Comparison of ENCODE assay signal across 15 mouse cellular contexts in the genomic region with DNA sequence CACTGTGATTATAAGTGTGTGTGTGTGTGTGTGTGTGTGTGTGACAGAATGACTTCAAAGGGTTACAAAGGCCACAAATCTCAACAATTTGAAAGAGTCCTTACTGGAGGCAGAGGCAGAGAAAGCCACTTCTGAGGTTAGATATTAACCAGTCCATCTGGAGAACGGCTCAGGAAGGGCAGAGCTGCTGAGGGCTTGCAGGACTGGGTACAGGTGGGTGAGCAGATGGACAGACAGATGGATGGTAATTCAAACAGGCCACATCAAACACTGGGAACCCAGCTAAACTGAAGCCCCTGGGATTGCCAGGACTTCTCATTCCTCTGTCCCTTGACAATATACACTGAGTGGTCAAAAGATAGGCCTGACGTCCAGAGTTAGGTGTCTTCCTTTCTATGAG. TPM values are rescaled to one million over a fixed set of nuclear protein-coding genes. Genes with fewer than 3 reads are reported as not detected.
DNase-seq lines count a peak whose midpoint lies in the region; ATAC-seq and TF ChIP-seq lines count a peak whose summit lies in the region.
"Had no signal": no experiment of that assay in that cellular context is flagged by ENCODE, and none has a peak within 500 bp of the region (broad histone marks: within the 10 kb centered on the region; RNA-seq: fewer than 3 reads in every experiment).

No protein-coding gene starts in this region.

- H3K27me3 ChIP-seq in kidney, adult 2 months (replicated peaks; ENCODE audit: control insufficient read depth, insufficient read depth, low read length) = no peaks in the 10 kb centered on the region
- no peaks in the 10 kb centered on the region for H3K27me3 ChIP-seq in midbrain, embryonic 10.5 days (ENCODE audit: low read depth, poor library complexity, severe bottlenecking)
- no peaks in the 10 kb centered on the region for H3K27me3 ChIP-seq in midbrain, embryonic 14.5 days (ENCODE audit: control insufficient read depth, insufficient read depth, low read length)
- H3K27me3 ChIP-seq: heart, embryonic 15.5 days; neural tube, embryonic 15.5 days had no signal

- peak overlapping the region; percentile 50 for H3K27ac ChIP-seq in kidney, adult 2 months (ENCODE audit: insufficient read depth, low read depth, low read length)
- 0 out of 2 replicates have a peak overlapping the region, but pooled peaks have one; percentile 94 for H3K27ac ChIP-seq in midbrain, embryonic 10.5 days (replicated peaks)
- H3K27ac ChIP-seq in midbrain, embryonic 14.5 days (replicated peaks; ENCODE audit: low read depth, low read length) = no peak overlapping the region

- H3K36me3 ChIP-seq in kidney, adult 2 months (ENCODE audit: control insufficient read depth, insufficient read depth, low read length) = no peaks in the 10 kb centered on the region
- H3K36me3 ChIP-seq in midbrain, embryonic 10.5 days = peaks cover 15% of the 10 kb centered on the region
- peaks cover 8% of the 10 kb centered on the region for H3K36me3 ChIP-seq in midbrain, embryonic 14.5 days (ENCODE audit: control insufficient read depth, insufficient read depth, low read length)
- H3K36me3 ChIP-seq: heart, embryonic 15.5 days had no signal

- TF ChIP-seq POLR2A in kidney, adult 2 months (IDR thresholded peaks at IDR 0.05; ENCODE audit: low read depth, low read length) = no peak

- no peak for ATAC-seq in midbrain, embryonic 14.5 days (ENCODE audit: low FRiP score, low TSS enrichment)

- H3K4me1 ChIP-seq in kidney, adult 2 months (ENCODE audit: control insufficient read depth, insufficient read depth, low read length) = peaks cover 11% of the 10 kb centered on the region; the same call in 1 of the 2 replicates
- H3K4me1 ChIP-seq in midbrain, embryonic 10.5 days = peaks cover 38% of the 10 kb centered on the region
- peaks cover 18% of the 10 kb centered on the region for H3K4me1 ChIP-seq in midbrain, embryonic 14.5 days (ENCODE audit: control insufficient read depth, insufficient read depth, low read length)

- no peak overlapping the region for H3K4me3 ChIP-seq in kidney, adult 2 months (ENCODE audit: insufficient read depth, low read depth, low read length)
- H3K4me3 ChIP-seq in midbrain, embryonic 10.5 days = no peak overlapping the region
- H3K4me3 ChIP-seq in midbrain, embryonic 14.5 days (replicated peaks; ENCODE audit: low read depth, low read length) = no peak overlapping the region
- H3K4me3 ChIP-seq: heart, embryonic 15.5 days; layer of hippocampus, adult 2 months had no signal

- no peak overlapping the region for H3K4me2 ChIP-seq in midbrain, embryonic 14.5 days (ENCODE audit: low read length)

- H3K9me3 ChIP-seq in midbrain, embryonic 10.5 days (replicated peaks) = no peaks in the 10 kb centered on the region
- H3K9me3 ChIP-seq in midbrain, embryonic 14.5 days (ENCODE audit: control insufficient read depth, low read length) = no peaks in the 10 kb centered on the region
- H3K9me3 ChIP-seq: heart, embryonic 15.5 days; neural tube, embryonic 15.5 days had no signal

- TF ChIP-seq CTCF in kidney, adult 2 months (conservative IDR thresholded peaks at IDR 0.05; ENCODE audit: insufficient read depth, insufficient read length, low read depth, low read length) = no peak

- DNase-seq in cerebellum, postnatal 10 days = peak; percentile 59 to 60
- no peak for DNase-seq in cerebellum, adult 11-12 months
- DNase-seq in kidney, adult 2 months = peak; percentile 64
- no peak for DNase-seq in kidney, postnatal 14 days
- DNase-seq in midbrain, embryonic 10.5 days (ENCODE audit: low spot score) = no peak
- no peak for DNase-seq in midbrain, embryonic 14.5 days
- DNase-seq in lung, postnatal 36 days = peak; percentile 47
- no peak for DNase-seq in heart, adult 11 months
- DNase-seq: adrenal gland, adult 8-10 months; gastrocnemius, adult 2 months; left cerebral cortex, postnatal 4 days had no signal

- 56% methylated on average over 2 of the region's 2 CpGs for WGBS in kidney, adult 2 months
- 81% methylated on average over 2 of the region's 2 CpGs for WGBS in midbrain, embryonic 10.5 days
- 77% methylated on average over 2 of the region's 2 CpGs for WGBS in midbrain, embryonic 14.5 days

- no peak overlapping the region for H3K9ac ChIP-seq in midbrain, embryonic 14.5 days (replicated peaks; ENCODE audit: low read length)
- H3K9ac ChIP-seq: liver, embryonic 14.5 days had no signal

RNA-seq across cellular contexts. Expression of a gene that starts 1.3 kb away (rescaled TPM):
- 375 and 393 TPM in 2 replicates for polyA plus RNA-seq in kidney, adult 2 months (2012; rRNA removed)
- polyA plus RNA-seq in midbrain, embryonic 10.5 days (2016; fragmentation: Nextera tagmentation; extraction: Ambion mirVana) = 277 and 318 TPM in 2 replicates
- 533 and 550 TPM in 2 replicates for polyA plus RNA-seq in midbrain, embryonic 14.5 days (2014; fragmentation: Nextera tagmentation; extraction: Ambion mirVana)

RNA-seq across cellular contexts. Expression of a gene that starts 11.7 kb away (rescaled TPM):
- 10.1 and 11.4 TPM in 2 replicates for polyA plus RNA-seq in kidney, adult 2 months (2012; rRNA removed)
- polyA plus RNA-seq in midbrain, embryonic 10.5 days (2016; fragmentation: Nextera tagmentation; extraction: Ambion mirVana) = 3.8 and 4.1 TPM in 2 replicates
- 4.4 and 4.9 TPM in 2 replicates for polyA plus RNA-seq in midbrain, embryonic 14.5 days (2014; fragmentation: Nextera tagmentation; extraction: Ambion mirVana)

RNA-seq across cellular contexts. Expression of a gene that starts 31.5 kb away (rescaled TPM):
- 18.4 and 22.2 TPM in 2 replicates for polyA plus RNA-seq in kidney, adult 2 months (2012; rRNA removed)
- polyA plus RNA-seq in midbrain, embryonic 10.5 days (2016; fragmentation: Nextera tagmentation; extraction: Ambion mirVana) = 0.75 and 0.82 TPM in 2 replicates
- polyA plus RNA-seq in midbrain, embryonic 14.5 days (2014; fragmentation: Nextera tagmentation; extraction: Ambion mirVana) = 1.3 and 2.8 TPM in 2 replicates

Comparison
In these comparisons a context has a peak if more than half of its experiments do, and no peak if none do; other contexts are left out.
1. DNase-seq: peak in cerebellum, postnatal 10 days (2 of 2), kidney, adult 2 months (single experiment) and lung, postnatal 36 days (single experiment); none in cerebellum, adult 11-12 months (single experiment), kidney, postnatal 14 days (single experiment), midbrain, embryonic 10.5 days (single experiment), midbrain, embryonic 14.5 days (single experiment) and heart, adult 11 months (single experiment).